Mouse (Mus musculus): ENCODE results near the gene Adh7. TPM values are rescaled to one million over a fixed set of nuclear protein-coding genes. Genes with fewer than 3 reads are reported as not detected.

Gene Adh7
- polyA plus RNA-seq, 1 experiment from 2014 or later, result 0.44 TPM

Other genes with a start within 250 kb of the Adh7 start
- 1.5 and 7.7 TPM in 2 replicates for gene Dapp1, start 236.2 kb upstream of the Adh7 start, polyA plus RNA-seq (2015; fragmentation: Nextera tagmentation; extraction: Ambion mirVana)
- gene 1110002E22Rik, start 152.7 kb upstream of the Adh7 start, polyA plus RNA-seq (2015; fragmentation: Nextera tagmentation; extraction: Ambion mirVana), result 0.23 and 0.31 TPM in 2 replicates
- gene Gm5105, start 150.4 kb upstream of the Adh7 start, polyA plus RNA-seq (2015; fragmentation: Nextera tagmentation; extraction: Ambion mirVana), result 0.10 and 0.23 TPM in 2 replicates
- 8.4 and 9.4 TPM in 2 replicates for gene Trmt10a, start 74.3 kb upstream of the Adh7 start, polyA plus RNA-seq (2015; fragmentation: Nextera tagmentation; extraction: Ambion mirVana)
- 8.5 and 9.4 TPM in 2 replicates for gene Mttp, start 72.8 kb upstream of the Adh7 start, polyA plus RNA-seq (2015; fragmentation: Nextera tagmentation; extraction: Ambion mirVana)
- not detected in 2 replicates for gene 4930579F01Rik, start 23.9 kb upstream of the Adh7 start, polyA plus RNA-seq (2015; fragmentation: Nextera tagmentation; extraction: Ambion mirVana)
- gene Adh1, start 43.2 kb downstream of the Adh7 start, polyA plus RNA-seq (2015; fragmentation: Nextera tagmentation; extraction: Ambion mirVana), result 3.2 and 6.4 TPM in 2 replicates
- gene Adh6a, start 95.5 kb downstream of the Adh7 start, polyA plus RNA-seq (2015; fragmentation: Nextera tagmentation; extraction: Ambion mirVana), result 0.12 TPM in 1 of 2 replicates, not detected in the other
- gene Adh6b, start 124.0 kb downstream of the Adh7 start, polyA plus RNA-seq (2015; fragmentation: Nextera tagmentation; extraction: Ambion mirVana), result 0.31 and 0.55 TPM in 2 replicates
- not detected in 2 replicates for gene Adh4, start 197.7 kb downstream of the Adh7 start, polyA plus RNA-seq (2015; fragmentation: Nextera tagmentation; extraction: Ambion mirVana)
- 179 and 188 TPM in 2 replicates for gene Adh5, start 225.3 kb downstream of the Adh7 start, polyA plus RNA-seq (2015; fragmentation: Nextera tagmentation; extraction: Ambion mirVana)

Measured in neural tube, embryonic 15.5 days (tissue).